Mouse (Mus musculus): Measurements from ENCODE around the gene Ttc32. TPM values are rescaled to one million over a fixed set of nuclear protein-coding genes. Genes with fewer than 3 reads are reported as not detected.

Ttc32 gene
- 20.4 and 22.5 TPM in 2 replicates for polyA plus RNA-seq (2016; fragmentation: Nextera tagmentation; extraction: Ambion mirVana)

DNA sequence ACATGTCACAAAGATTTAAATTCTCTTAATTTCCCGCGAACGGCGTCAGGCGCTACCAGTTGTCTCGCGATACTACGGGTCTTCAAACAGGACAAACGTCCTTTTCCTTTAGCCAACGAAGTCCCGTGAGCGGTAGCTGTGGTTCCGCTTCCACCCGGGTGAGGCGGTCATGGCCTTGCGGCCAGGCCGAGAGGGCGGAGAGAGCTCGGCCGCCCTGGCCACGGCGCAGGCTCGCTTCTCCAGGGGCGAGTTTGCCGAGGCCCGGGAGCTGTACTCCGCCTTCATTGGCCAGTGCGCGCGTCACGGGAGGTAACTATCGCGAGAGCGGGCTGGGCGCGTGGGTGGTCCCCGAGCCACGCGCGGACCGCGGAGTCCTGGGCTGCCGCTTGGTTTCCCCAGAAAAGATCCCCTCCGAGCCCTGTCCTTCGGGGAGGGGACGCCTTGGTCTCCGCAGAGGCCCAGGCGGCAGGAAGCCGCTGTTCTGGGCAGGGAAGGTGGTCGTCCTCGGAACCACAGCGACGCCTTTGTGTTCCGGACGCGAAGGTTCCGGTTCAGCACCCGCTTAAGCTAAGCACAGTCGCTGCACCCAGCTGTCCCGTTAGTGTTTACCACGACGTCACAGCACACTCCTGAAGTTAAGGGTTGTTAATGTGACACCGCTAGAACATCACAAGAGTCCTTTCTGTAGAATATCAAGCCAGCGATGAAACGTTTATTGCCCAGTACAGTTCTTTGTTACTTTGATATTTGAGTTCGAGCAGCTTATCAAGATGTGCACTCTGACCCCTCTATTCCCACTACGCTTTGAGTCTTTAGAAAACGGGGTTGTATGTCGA is at the start of gene Ttc32:
TSS of gene Ttc32 (plus strand) at position 110 of the 836 bp plus-strand sequence.
- H3K27ac ChIP-seq = peak within 1 kb of the TSS; percentile 98
- 0 out of 2 replicates have a peak, but pooled peaks cover 7% of the 10 kb centered on the region for H3K36me3 ChIP-seq
- H3K27me3 ChIP-seq (ENCODE audit: insufficient read depth, poor library complexity, severe bottlenecking) = no peaks in the 10 kb centered on the region
- peak within 1 kb of the TSS; percentile 67 for H3K4me3 ChIP-seq
- WGBS = under 1% methylated on average over 69 of the region's 69 CpGs
- peaks cover 10% of the 10 kb centered on the region for H3K4me1 ChIP-seq (replicated peaks)
- no peaks in the 10 kb centered on the region for H3K9me3 ChIP-seq
- peak; percentile 96 for DNase-seq (ENCODE audit: low spot score)

DNA sequence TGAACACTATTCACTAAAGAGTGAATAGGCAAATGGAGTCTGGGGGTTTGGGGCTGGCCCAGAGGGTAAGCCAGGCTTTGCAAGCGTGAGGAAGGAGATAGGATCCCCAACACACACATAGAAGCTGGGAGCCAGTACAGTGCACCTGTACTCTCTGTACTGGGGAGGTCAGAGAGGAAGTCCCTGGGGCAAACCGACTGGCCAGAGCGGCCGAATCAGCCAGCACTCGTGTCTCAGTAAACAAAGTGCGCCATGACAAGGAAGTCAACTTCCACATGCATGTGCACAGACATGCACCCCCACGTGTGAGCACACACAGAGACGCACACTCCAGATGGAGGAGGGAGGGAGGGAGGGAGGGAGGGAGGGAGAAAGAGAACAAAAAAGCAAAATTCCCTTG is 36.6 kb upstream of the Ttc32 start:
- 78% methylated on average over 8 of the region's 8 CpGs for WGBS
- Histone ChIP-seq H3K4me1 (replicated peaks) (no peaks in the 10 kb centered on the region), H3K4me3 (no peak overlapping the region), H3K27me3 (ENCODE audit: insufficient read depth, poor library complexity, severe bottlenecking) (no peaks in the 10 kb centered on the region), H3K36me3 (peaks cover 26% of the 10 kb centered on the region), H3K27ac (no peak overlapping the region), H3K9me3 (no peaks in the 10 kb centered on the region)
- DNase-seq (ENCODE audit: low spot score) = no peak

DNA sequence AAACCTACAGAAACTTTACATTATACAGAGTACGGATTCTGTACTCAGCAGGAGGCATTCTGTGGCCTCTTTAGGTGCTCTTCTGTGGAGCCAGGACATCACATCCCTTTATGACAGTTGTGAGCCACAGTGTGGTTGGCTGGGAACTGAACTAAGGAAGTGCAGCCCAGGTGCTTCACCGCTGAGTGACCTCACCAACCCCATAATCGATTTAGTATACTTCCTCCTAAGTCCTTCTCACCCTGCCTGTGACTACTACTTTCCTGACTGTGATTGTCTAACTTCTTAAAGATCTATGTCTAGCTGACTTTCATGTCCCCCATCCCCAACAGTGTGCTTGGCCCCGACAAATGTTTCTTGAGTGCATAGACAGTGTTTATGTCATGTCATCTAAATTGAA is 31.5 kb upstream of the Ttc32 start:
- no peaks in the 10 kb centered on the region for H3K27me3 ChIP-seq (ENCODE audit: insufficient read depth, poor library complexity, severe bottlenecking)
- 95% methylated on average over 4 of the region's 4 CpGs for WGBS
- no peak for DNase-seq (ENCODE audit: low spot score)
- no peaks in the 10 kb centered on the region for H3K9me3 ChIP-seq
- H3K36me3 ChIP-seq = peaks cover 11% of the 10 kb centered on the region
- H3K4me1 ChIP-seq (replicated peaks) = no peaks in the 10 kb centered on the region
- H3K4me3 ChIP-seq = no peak overlapping the region
- H3K27ac ChIP-seq = no peak overlapping the region

DNA sequence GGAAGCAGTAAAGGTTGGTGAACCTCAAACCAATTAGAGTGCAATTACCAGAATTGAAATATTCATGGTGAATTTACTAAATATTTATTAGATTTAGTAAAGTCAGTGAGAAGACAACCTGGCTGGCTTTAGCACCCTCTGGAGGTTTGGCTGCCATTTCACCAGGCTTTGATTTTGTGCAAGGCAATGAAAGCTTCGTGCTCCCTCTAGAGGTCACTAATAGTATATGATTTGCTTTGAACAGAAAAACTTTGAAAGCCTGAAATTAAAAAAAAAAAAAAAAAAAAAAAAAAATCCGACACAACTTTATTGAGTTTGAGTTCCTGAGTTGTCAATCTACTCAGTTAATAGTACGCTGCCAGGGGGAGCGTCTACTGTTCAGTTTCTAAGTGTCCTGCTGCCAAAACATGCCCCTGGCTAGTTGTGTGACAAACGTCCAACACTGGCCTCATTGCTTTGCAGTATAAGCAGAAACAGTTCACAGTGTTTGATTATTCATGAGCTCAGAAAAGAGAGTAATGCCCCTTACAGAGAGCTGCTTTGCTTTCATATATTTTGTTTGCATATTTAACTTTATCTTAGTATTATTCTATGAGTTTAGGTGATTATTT is 27.7 kb upstream of the Ttc32 start:
- peaks cover 14% of the 10 kb centered on the region for H3K36me3 ChIP-seq
- no peak overlapping the region for H3K27ac ChIP-seq
- no peak overlapping the region for H3K4me3 ChIP-seq
- no peaks in the 10 kb centered on the region for H3K4me1 ChIP-seq (replicated peaks)
- no peaks in the 10 kb centered on the region for H3K27me3 ChIP-seq (ENCODE audit: insufficient read depth, poor library complexity, severe bottlenecking)
- no peaks in the 10 kb centered on the region for H3K9me3 ChIP-seq
- 15% methylated on average over 5 of the region's 5 CpGs for WGBS
- peak; percentile 44 for DNase-seq (ENCODE audit: low spot score)

DNA sequence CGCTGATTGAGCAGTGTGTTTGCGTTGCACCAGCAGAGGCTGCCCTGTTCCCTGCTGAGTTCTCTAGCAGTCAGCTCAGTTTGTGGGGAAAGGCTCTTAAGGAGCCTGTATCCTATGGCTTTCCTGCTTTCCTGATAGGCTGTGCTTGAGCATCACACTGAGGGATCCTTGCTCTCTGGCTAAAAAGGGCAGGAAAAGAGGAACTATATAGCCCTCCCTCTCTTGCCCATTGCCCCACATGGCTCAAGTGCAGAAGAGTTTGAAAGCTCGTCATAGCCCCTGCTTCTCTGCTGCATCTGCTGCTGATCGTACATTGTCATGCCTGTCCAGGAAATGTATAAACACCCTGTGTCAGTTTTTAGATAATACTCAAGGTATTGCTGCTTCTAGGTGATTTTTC is 22.7 kb upstream of the Ttc32 start:
- H3K4me1 ChIP-seq (replicated peaks) = no peaks in the 10 kb centered on the region
- 58% methylated on average over 4 of the region's 4 CpGs for WGBS
- peaks cover 13% of the 10 kb centered on the region; the same call in 1 of the 2 replicates for H3K36me3 ChIP-seq
- no peaks in the 10 kb centered on the region for H3K27me3 ChIP-seq (ENCODE audit: insufficient read depth, poor library complexity, severe bottlenecking)
- DNase-seq (ENCODE audit: low spot score) = no peak
- H3K9me3 ChIP-seq = no peaks in the 10 kb centered on the region
- no peak overlapping the region for H3K27ac ChIP-seq
- H3K4me3 ChIP-seq = no peak overlapping the region

DNA sequence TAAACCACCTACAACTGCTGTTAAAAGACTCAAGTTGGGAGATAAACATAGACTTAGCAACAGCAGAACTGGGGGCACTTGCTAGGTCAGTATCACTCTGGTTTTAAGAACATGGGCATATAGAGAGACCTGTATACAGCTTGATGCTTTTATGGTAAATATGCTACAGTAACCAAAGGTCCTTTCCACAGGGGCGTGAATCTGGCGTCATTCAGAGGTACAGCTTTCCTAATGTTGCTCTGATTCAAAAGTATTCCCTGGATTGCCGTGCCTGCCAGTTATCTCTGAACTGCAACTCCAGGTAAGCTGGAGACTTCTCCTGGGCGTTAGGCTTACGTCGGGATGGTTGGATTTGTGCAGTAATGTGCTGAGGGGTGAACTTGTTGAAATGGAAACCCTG is 22.0 kb upstream of the Ttc32 start:
- H3K36me3 ChIP-seq = peaks cover 19% of the 10 kb centered on the region; the same call in 1 of the 2 replicates
- WGBS = 94% methylated on average over 6 of the region's 6 CpGs
- no peak overlapping the region for H3K27ac ChIP-seq
- H3K9me3 ChIP-seq = no peaks in the 10 kb centered on the region
- H3K4me1 ChIP-seq (replicated peaks) = no peaks in the 10 kb centered on the region
- no peaks in the 10 kb centered on the region for H3K27me3 ChIP-seq (ENCODE audit: insufficient read depth, poor library complexity, severe bottlenecking)
- DNase-seq (ENCODE audit: low spot score) = no peak
- H3K4me3 ChIP-seq = no peak overlapping the region

DNA sequence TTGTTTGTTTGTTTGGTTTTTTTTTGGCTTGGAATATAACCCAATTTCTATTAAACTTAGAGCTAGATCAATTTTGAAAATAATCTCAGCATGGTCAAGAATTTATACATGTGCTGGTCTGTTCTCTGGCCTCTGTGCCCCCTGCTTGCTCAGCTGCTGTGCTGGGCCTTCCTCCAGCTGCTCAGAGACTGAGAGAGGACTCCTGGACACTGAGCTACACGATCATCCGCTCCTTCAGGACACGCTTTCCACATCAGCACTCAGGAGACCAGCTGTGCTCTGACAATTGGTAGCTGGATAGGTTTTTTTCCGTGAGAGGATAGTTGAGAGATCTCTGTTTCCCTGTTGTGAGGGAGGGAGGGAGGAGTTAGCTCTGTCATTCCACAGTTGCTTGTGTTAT is 19.5 kb upstream of the Ttc32 start:
- DNase-seq (ENCODE audit: low spot score) = no peak
- H3K4me3 ChIP-seq = no peak overlapping the region
- no peak overlapping the region for H3K27ac ChIP-seq
- H3K36me3 ChIP-seq = peaks cover 18% of the 10 kb centered on the region; the same call in 1 of the 2 replicates
- no peaks in the 10 kb centered on the region for H3K4me1 ChIP-seq (replicated peaks)
- H3K9me3 ChIP-seq = no peaks in the 10 kb centered on the region
- no peaks in the 10 kb centered on the region for H3K27me3 ChIP-seq (ENCODE audit: insufficient read depth, poor library complexity, severe bottlenecking)
- WGBS = 69% methylated on average over 4 of the region's 4 CpGs

DNA sequence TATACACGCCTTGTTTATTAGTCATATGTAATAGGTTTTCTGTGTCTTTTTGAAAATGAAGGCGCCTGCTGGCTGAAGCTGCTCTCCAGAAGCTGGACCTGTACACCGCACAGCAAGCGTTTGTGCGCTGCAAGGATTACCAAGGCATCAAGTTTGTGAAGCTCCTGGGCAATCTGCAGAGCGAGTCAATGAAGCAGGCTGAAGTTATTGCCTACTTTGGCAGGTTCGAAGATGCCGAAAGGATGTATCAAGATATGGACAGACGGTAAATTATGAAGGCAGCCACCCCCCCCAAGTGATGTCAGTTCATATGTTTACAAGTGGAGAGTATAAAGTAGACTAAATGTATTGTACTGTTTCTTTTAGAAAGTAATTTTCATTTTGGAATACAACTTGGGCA is 13.4 kb upstream of the Ttc32 start:
- peaks cover 39% of the 10 kb centered on the region for H3K36me3 ChIP-seq
- no peaks in the 10 kb centered on the region for H3K4me1 ChIP-seq (replicated peaks)
- H3K27ac ChIP-seq = no peak overlapping the region
- no peaks in the 10 kb centered on the region for H3K9me3 ChIP-seq
- 94% methylated on average over 9 of the region's 9 CpGs for WGBS
- no peak for DNase-seq (ENCODE audit: low spot score)
- H3K4me3 ChIP-seq = no peak overlapping the region
- H3K27me3 ChIP-seq (ENCODE audit: insufficient read depth, poor library complexity, severe bottlenecking) = no peaks in the 10 kb centered on the region

DNA sequence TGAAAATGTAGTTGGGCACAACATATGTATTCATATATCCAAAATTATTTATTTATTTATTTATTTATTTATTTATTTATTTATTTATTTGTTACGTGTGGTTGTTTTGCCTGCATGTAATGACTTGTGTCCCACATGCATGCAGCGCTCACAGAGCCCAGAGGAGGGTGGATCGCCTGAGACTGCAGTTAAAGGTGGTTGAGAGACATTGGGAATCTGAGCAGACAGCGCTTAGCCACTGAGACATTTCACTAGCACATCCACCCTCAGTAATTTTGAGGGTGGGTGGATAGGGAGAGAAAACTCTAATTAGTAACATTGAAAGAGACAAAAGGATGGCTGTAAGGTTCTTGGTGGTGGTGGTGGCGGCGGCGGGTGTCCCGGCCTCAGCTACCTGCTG is 9.4 kb upstream of the Ttc32 start:
- no peak for DNase-seq (ENCODE audit: low spot score)
- no peak overlapping the region for H3K4me3 ChIP-seq
- H3K4me1 ChIP-seq (replicated peaks) = no peaks in the 10 kb centered on the region
- H3K27me3 ChIP-seq (ENCODE audit: insufficient read depth, poor library complexity, severe bottlenecking) = no peaks in the 10 kb centered on the region
- no peak overlapping the region for H3K27ac ChIP-seq
- no peaks in the 10 kb centered on the region for H3K9me3 ChIP-seq
- WGBS = 90% methylated on average over 8 of the region's 8 CpGs
- H3K36me3 ChIP-seq = peaks cover 32% of the 10 kb centered on the region

DNA sequence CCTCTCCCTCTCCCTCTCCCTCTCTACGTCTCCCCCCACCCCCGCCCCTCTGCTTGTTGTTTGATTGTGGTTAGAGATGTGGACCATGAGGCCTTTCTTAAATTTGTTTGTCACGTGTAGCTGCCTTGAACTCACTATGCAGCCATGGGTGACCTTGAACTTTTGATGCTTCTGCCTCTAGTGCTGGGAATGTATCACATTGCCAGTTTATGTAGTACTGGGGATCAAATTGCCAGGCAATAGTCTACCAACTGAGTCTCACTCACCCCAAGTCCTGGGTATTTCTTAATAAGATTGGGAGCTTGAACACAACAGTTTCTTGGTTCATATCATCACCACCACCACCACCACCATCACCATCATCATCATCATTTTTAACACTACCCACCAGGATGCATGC is 8.8 kb upstream of the Ttc32 start:
- 77% methylated on average over 3 of the region's 3 CpGs for WGBS
- H3K27ac ChIP-seq = no peak overlapping the region

DNA sequence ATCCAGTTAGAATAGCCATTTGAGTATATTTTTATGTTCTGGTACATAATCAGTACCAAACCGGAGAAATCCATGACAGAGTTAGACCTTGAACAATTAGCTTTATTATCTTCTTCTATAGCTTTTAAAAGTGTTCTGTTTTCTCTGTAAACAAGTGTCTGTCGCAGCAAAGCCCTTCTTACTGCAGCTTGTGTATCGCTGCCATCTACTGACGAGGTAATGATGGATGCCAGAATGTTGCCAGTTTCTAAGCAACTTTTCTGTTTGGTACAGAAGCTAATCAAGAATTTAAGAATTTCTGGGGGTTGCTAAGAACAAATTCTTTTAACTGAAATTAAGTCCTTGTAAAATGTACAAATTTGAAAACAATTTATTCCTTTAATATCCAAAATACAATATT is 6.8 kb upstream of the Ttc32 start:
- no peaks in the 10 kb centered on the region for H3K27me3 ChIP-seq (ENCODE audit: insufficient read depth, poor library complexity, severe bottlenecking)
- DNase-seq (ENCODE audit: low spot score) = no peak
- no peaks in the 10 kb centered on the region for H3K4me1 ChIP-seq (replicated peaks)
- no peaks in the 10 kb centered on the region for H3K9me3 ChIP-seq
- no peak overlapping the region for H3K27ac ChIP-seq
- WGBS = 64% methylated on average over 4 of the region's 4 CpGs
- no peak overlapping the region for H3K4me3 ChIP-seq
- peaks cover 17% of the 10 kb centered on the region for H3K36me3 ChIP-seq

More for the DNA sequence above, 8.8 kb upstream of the Ttc32 start:
- Histone ChIP-seq H3K36me3 (peaks cover 31% of the 10 kb centered on the region), H3K27me3 (ENCODE audit: insufficient read depth, poor library complexity, severe bottlenecking) (no peaks in the 10 kb centered on the region), H3K4me1 (replicated peaks) (no peaks in the 10 kb centered on the region), H3K9me3 (no peaks in the 10 kb centered on the region), H3K4me3 (no peak overlapping the region)
- no peak for DNase-seq (ENCODE audit: low spot score)

DNA sequence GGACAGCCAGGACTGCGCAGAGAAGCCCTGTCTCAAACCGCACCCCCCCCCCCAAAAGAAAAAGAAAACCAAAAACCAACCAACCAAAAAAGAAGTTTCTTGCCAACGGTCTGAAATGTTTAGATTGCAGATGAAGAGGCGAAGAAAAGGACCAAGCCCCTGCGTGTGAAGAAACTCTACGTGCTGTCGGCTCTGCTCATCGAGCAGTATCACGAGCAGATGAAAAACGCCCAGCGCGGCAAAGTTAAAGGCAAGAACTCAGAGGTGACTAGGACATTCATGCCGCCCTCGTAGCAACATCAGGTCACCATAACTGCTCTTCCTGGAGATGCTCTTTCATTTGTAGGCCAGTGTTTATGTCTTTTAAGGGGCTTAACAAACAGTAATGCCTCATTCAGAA is 5.7 kb upstream of the Ttc32 start:
- Histone ChIP-seq H3K27ac (no peak overlapping the region), H3K4me1 (replicated peaks) (no peaks in the 10 kb centered on the region), H3K27me3 (ENCODE audit: insufficient read depth, poor library complexity, severe bottlenecking) (no peaks in the 10 kb centered on the region), H3K36me3 (peaks cover 14% of the 10 kb centered on the region; the same call in 1 of the 2 replicates), H3K4me3 (no peak overlapping the region), H3K9me3 (no peaks in the 10 kb centered on the region)
- WGBS = 92% methylated on average over 14 of the region's 14 CpGs
- no peak for DNase-seq (ENCODE audit: low spot score)

DNA sequence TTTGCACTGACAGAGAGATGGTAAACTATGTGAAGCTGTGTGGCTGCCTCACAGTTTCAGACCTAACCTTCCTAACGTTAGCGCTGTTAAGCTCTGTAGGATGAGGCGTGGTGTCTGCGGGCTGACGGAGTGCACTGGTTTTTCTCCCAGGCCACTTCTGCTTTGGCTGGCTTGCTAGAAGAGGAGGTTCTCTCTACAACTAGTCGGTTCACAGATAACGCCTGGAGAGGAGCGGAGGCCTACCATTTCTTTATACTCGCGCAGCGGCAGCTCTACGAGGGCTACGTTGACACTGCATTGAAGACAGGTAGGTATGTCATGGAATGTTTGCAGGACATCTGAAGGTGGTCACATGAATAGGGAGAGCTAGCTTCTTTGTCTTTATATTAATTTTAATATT is 5.1 kb upstream of the Ttc32 start:
- no peaks in the 10 kb centered on the region for H3K27me3 ChIP-seq (ENCODE audit: insufficient read depth, poor library complexity, severe bottlenecking)
- no peak overlapping the region for H3K4me3 ChIP-seq
- peaks cover 11% of the 10 kb centered on the region; the same call in 1 of the 2 replicates for H3K36me3 ChIP-seq
- H3K4me1 ChIP-seq (replicated peaks) = no peaks in the 10 kb centered on the region
- no peak overlapping the region for H3K27ac ChIP-seq
- no peaks in the 10 kb centered on the region for H3K9me3 ChIP-seq
- WGBS = 90% methylated on average over 13 of the region's 13 CpGs
- no peak for DNase-seq (ENCODE audit: low spot score)
